Mouse (Mus musculus) intestine, embryonic 14.5 days (tissue): ENCODE measurements around the gene Dbndd2. TPM values are rescaled to one million over a fixed set of nuclear protein-coding genes. Genes with fewer than 3 reads are reported as not detected.

Source experiments
- polyA plus RNA-seq: library from polyadenylated mRNA; unstranded; fragments of >200 nt; fragmentation: Nextera tagmentation; extraction: Ambion mirVana; gene quantifications from 2 replicates; pipeline ENCODE4 v1.2.1, GENCODE M21; 2014

Gene Dbndd2
- polyA plus RNA-seq, 1 experiment from 2014 or later: 9.4 TPM

Other genes with a start within 250 kb of the Dbndd2 start
- gene Svs2, start 247.6 kb upstream of the Dbndd2 start, polyA plus RNA-seq: not detected in 2 replicates
- gene Svs3b, start 229.5 kb upstream of the Dbndd2 start, polyA plus RNA-seq: not detected in 2 replicates
- gene Svs4, start 207.6 kb upstream of the Dbndd2 start, polyA plus RNA-seq: not detected in 2 replicates
- gene Svs3a, start 196.8 kb upstream of the Dbndd2 start, polyA plus RNA-seq: not detected in 2 replicates
- gene Svs6, start 169.4 kb upstream of the Dbndd2 start, polyA plus RNA-seq: not detected in 2 replicates
- gene Svs5, start 153.4 kb upstream of the Dbndd2 start, polyA plus RNA-seq: 0.31 TPM in 1 of 2 replicates, not detected in the other
- gene Slpi, start 97.0 kb upstream of the Dbndd2 start, polyA plus RNA-seq: 0.32 TPM in 1 of 2 replicates, not detected in the other
- gene Rbpjl, start 83.0 kb upstream of the Dbndd2 start, polyA plus RNA-seq: 0.07 and 10.4 TPM in 2 replicates
- 1.7 and 1.9 TPM in 2 replicates for gene Matn4, start 80.9 kb upstream of the Dbndd2 start, polyA plus RNA-seq
- gene Sdc4, start 42.2 kb upstream of the Dbndd2 start, polyA plus RNA-seq: 104 and 110 TPM in 2 replicates
- gene Sys1, start 29.1 kb upstream of the Dbndd2 start, polyA plus RNA-seq: 65.2 and 67.2 TPM in 2 replicates
- 11.6 and 17.4 TPM in 2 replicates for gene Gm20458, start 25.1 kb upstream of the Dbndd2 start, polyA plus RNA-seq
- not detected in 2 replicates for gene Trp53tg5, start 12.4 kb upstream of the Dbndd2 start, polyA plus RNA-seq
- gene Pigt, start 11.4 kb downstream of the Dbndd2 start, polyA plus RNA-seq: 72.4 and 79.7 TPM in 2 replicates
- gene Wfdc2, start 76.3 kb downstream of the Dbndd2 start, polyA plus RNA-seq: 79.5 and 85.7 TPM in 2 replicates
- not detected in 2 replicates for gene Spint3, start 87.4 kb downstream of the Dbndd2 start, polyA plus RNA-seq
- 1.5 and 3.2 TPM in 2 replicates for gene Wfdc6a, start 99.3 kb downstream of the Dbndd2 start, polyA plus RNA-seq
- gene Eppin, start 107.5 kb downstream of the Dbndd2 start, polyA plus RNA-seq: not detected in 2 replicates
- gene Wfdc6b, start 127.4 kb downstream of the Dbndd2 start, polyA plus RNA-seq: not detected in 2 replicates
- gene Wfdc8, start 127.5 kb downstream of the Dbndd2 start, polyA plus RNA-seq: not detected in 2 replicates
- gene Wfdc16, start 152.7 kb downstream of the Dbndd2 start, polyA plus RNA-seq: not detected in 2 replicates
- 1.2 TPM in 1 of 2 replicates, not detected in the other for gene Wfdc10, start 169.9 kb downstream of the Dbndd2 start, polyA plus RNA-seq
- gene Wfdc9, start 170.5 kb downstream of the Dbndd2 start, polyA plus RNA-seq: not detected in 2 replicates
- not detected in 2 replicates for gene Wfdc11, start 188.0 kb downstream of the Dbndd2 start, polyA plus RNA-seq
- gene Wfdc13, start 199.0 kb downstream of the Dbndd2 start, polyA plus RNA-seq: 0.28 TPM in 2 replicates
- gene Spint4, start 212.4 kb downstream of the Dbndd2 start, polyA plus RNA-seq: not detected in 2 replicates
- not detected in 2 replicates for gene Spint5, start 229.2 kb downstream of the Dbndd2 start, polyA plus RNA-seq